Mouse (Mus musculus) megakaryocyte, adult 5-6 weeks (primary cell): ENCODE results near the gene Frem2. TPM values are rescaled to one million over a fixed set of nuclear protein-coding genes. Genes with fewer than 3 reads are reported as not detected.

Experiments used
- ATAC-seq: 2 replicates; pipeline ENCODE4 v1.8.0; 2016; ENCODE audit warnings: mild to moderate bottlenecking, inconsistent platforms; ENCODE audit not compliant: poor library complexity, severe bottlenecking
- total RNA-seq, 2 experiments: library from RNA; stranded (forward) in 1 of 2; stranded (reverse) in 1 of 2; fragments of 153-499, 151-499 nt in 1 of 2; fragments of 221-1000, 200-1000 nt in 1 of 2; gene quantifications; 2 replicates each; pipeline versions ENCODE4 v1.2.3 to v1.2.4; 2015 to 2017

Frem2 gene
- total RNA-seq, 2 experiments from 2014 or later = not detected

DNA sequence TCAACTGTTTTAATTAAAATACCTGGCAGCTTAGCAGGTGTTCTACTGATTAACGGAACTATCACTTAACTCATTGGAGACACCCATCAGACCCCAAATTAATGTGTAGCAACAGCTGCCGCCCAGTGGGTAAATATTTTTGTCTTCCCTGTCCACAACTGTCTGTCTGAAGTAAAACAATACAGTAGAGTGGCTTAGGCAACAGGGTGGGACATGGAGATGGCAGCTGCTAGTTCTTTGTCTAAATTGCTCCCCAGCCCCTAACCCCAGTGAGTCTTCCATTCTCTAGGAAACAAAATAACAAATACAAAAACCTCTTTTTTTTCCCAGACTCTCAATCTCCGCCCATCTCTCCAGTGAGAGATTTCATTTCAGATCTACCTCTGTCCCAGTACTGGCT is 36.2 kb downstream of the Frem2 start:
- ATAC-seq = no peak

GRCm38 (mm10) chr3:53620355-53620754 is 36.8 kb downstream of the Frem2 start:
- no peak for ATAC-seq

DNA sequence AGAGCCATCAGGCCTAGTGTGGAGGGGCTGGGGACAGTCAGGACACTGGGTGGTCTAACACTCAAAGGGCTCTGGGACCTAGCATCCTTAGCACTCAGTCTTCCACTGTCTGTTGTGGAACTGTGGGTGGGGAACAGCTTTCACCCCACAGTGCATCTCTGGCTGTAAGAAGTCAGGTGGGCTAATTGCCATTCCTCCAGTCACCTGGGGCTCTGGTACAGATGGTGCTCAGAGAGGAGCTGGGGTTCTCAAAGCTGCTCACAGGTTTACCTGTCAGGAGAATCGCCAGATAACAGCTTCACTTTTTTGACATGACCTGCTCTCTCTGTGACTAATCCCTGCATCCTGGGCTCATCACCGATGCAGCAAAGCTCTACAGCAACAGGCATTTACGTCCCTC is 46.0 kb downstream of the Frem2 start:
- ATAC-seq = no peak

DNA sequence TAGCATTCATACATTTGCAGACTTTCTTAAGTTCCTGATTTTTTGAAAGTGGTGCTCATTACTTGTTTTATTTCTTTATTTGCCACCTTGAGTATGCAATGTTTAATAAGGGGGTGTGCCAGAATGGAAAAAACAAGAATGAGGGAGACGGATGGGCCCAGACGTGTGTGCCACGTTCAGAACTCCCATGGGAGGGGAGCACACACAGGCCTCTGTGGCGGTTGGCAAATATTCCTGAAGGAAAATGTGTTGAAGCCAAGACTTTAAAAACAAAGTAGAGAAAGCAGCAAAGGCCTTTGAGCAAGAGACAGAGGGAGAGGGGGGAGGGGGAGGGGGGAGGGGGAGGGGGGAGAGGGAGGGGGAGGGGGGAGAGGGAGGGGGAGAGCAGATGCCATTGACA is 47.3 kb downstream of the Frem2 start:
- no peak for ATAC-seq

DNA sequence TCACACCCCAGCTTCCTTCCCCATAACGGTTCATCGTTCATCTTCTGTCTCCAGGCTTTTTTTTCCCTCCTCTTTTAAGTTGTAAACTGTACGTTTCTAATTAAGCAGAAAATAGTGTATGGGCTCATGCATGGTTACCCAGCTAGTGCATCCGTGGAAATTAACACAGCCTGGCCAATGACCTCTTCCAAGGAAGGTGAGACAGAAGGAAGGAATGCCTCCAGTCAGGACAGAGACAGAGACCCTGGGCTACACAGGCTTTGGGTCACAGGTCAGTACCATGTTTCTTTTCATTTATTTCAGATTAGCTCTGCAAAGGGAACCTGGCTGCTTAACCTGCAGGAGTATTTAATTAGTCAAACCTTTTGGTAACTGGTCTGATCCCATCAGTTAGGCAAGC is 57.0 kb downstream of the Frem2 start:
- no peak for ATAC-seq

DNA sequence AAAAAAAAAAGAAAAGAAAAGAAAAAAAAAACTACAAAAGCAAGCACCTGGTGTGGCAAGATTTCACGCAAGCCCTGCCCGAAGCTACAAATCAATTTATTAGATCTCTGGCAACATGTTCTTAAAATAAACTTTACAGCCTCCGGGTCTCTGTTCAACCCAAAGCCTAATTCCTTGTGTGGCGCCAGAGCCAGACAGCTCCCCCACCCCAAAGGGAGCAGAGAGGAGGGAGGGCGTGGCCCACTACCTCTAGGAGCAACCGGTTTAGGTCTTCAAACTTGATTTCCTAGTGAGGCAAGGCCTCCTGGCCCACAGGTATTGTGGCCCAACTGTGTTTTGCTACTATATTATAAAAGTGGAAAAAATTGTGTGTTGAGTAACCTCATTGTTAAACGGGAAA is 57.8 kb downstream of the Frem2 start:
- ATAC-seq = no peak

DNA sequence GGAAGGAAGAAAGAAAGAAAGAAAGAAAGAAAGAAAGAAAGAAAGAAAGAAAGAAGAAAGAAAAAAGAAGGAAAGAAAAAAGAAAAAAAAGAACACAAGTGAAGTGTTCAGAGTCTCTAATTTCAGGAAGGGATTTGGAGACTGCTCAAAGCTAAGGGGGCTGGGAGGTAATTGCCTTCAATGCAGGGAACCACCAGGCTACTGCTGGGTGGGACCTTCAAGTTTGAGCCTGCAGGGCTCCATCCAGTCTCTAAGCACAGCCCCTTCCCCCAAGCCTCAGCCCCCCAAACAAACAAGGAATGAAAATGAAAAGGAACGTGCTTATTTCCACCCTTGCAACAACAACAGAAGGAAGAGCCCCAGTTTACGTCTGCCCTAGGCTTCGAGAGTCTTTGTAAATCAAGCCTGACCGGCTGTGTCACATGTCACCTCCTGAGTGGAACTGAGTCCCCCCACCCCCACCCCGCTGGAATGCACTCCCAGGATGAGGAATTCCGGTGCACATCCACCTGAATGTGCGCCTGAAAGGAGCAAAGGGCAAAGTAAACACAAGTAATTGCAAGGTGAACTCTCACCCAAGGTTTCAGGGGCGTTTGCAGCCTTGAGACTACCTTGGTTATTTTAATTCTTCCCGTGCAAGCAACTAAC is 58.9 kb downstream of the Frem2 start:
- no peak for ATAC-seq

- ATAC-seq = no peak
Observed at GRCm38 (mm10) chr3:53594471-53594870, 62.7 kb downstream of the Frem2 start.

- no peak for ATAC-seq
Observed at GRCm38 (mm10) chr3:53593718-53594117, 63.4 kb downstream of the Frem2 start.

DNA sequence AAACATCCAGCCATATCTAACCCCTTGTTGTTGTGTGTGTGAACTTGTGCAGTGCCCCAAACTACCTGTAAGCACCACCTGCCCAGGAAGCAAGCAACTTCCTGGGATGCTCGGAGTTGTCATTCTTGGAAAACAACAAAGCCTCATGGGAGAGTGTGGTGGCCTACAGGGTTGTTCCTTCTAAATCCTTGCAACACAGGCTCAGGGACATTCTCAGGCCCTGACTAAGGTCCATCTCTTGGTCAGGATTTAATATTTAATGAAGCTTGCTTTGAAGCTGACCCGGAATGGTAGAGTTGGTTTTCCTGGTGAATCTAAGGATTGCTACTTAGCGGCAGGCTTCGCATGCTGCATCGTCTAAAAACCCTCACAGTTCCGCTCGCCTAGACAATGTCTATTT is 65.1 kb downstream of the Frem2 start:
- ATAC-seq = no peak

DNA sequence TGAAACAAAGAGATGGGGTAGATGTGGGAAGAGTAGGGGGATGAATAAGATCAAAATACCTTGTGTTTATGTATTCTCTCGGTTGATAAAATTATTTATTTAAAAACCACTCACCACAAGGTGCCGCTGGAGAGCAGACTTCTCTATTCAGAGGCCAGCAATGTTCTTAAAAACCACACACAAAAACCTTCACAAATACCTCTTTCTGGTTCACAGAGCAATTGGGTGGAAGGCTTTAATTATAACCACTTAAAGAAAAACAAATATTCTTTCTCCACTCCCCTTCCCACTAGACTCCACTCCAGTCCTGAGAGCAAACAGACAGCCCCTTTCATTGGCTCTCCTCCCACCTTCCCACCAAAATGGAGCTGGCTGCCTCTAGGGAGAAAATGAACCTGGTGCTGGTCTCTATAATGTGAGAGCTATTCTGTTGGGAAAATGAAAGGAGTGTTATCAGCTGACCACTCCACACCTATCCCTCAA is 67.0 kb downstream of the Frem2 start:
- ATAC-seq = no peak

DNA sequence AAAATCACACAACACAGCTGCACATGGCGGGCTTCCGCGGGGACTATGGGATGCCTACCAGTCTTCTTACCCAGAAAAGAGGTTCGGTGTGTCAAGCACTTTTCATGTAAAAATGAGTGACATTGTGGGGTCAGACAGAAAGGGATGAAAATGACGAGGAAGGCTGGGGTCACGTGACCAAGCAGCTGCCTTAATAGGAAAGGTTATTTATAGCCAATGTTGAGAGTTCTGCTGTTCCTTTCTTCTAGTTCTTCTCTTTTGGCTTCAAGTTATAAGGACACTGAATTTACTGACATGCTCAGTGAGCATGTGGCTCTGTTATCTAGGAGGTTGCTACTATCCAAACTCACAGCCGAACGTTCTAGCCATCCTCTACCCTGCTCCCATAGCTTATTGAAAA is 73.9 kb downstream of the Frem2 start:
- no peak for ATAC-seq

DNA sequence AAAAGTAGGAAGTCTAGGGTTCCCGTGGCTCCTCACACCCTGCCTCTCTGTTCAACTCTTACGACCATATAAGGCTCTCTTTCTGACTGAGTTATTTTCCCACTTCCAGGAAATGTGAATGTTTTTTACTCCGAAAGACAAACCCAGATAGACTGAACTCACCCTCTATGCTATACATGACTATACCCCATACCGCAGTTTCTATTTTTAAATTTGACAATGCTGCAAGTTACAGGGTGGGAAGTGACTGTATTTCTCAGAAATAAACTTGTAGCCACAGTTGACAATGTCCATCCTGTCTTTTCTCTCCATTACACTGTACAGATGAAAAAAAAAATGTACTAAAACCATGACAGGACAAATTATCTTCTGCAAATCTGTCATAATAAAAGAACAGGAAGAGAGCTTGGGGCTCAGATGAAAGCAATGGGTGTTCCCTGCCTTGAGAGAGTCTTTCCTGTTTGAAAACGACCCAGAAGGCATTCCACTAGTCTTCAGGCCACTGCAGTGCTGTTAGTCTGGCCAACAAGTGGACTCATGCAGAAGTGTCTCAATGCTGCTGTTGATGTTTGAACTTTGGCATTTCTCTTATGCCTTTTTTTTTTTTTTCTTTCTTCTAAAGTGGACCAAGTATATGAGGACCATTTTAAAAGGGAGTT is 76.4 kb downstream of the Frem2 start:
- no peak for ATAC-seq

DNA sequence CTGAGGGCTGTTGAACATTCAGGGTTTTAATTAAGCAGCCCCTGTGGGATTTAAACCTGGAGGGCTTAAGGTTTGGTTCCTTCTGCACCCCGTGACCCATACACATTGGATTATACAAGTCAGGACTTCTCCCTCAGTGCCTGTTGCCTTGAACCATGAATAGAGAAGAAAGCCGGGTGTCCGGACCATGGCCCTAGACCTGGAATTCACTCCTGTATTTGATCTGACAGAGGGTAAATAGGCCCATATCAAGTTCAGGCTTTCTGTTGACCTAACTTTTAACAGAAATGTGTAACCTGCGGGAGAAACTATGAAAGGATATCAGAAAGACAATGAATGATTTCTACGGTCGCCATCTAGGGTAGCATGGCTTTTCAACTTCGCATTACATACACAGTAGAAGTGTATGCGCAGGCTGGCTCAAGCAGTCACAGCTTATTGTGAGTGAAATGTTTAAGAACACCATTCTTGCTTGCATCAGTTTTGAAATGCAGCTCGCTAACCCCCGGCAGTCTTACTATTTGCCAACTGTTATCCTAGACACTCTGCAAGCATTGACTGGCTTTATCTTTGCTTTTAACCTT is 77.9 kb downstream of the Frem2 start:
- ATAC-seq = no peak

DNA sequence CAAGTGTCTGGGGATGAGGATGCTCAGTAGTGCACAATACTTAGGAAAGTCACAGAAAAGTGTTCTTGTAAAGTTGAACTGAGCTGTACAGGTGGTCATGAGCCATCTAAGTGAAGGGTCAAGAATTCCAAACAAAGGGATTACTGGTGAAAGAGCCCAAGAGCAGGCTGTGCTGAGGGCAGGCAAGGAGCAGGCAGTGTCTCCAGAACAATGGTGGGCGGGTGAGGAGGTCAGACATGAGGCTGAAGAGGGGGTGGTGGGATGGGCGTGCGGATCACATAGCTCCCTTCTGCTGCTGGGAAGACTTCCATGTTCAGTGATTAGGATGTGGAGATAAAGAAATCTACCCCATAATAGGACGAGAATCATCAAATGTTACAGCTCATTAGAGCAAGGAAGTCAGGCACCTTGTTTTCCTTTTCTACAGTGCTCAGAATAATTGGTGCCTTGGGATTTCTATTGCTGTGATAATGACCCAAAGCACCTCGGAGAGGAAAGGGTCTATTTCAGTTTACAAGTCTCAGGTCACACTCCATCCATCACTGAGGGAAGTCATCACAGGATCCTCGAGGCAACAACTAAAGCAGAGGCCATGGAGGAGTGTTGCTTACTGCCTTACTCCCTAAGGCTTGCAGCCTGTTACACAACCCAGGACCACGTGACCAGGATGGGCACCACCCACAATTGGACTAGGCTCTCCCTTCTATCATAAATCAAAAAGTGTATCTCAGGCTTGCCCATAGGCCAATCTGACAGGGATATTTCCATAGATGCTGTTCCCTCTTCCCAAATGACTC is 80.6 kb downstream of the Frem2 start:
- ATAC-seq = no peak

DNA sequence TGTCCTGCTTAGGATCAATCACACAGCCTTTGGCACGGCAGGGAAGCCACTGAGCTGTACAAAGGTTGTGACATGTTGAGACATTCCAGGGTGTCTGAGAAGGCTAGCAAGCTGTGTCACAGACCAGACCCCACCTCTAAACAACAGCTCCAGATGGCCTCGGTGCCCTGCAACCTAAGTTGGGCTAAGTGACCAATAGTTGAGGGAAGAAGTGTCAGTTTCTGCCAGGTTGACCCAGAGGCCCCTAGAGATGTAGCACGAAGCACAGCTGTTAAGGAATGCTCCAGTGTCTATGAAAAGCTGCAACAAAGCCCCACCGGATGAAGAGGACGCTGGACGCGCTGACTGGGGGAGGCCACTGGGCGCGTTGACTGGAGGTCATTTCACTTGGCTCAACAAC is 83.0 kb downstream of the Frem2 start:
- no peak for ATAC-seq

GRCm38 (mm10) chr3:53571663-53572062 is 85.5 kb downstream of the Frem2 start:
- ATAC-seq = no peak

- no peak for ATAC-seq
Observed at GRCm38 (mm10) chr3:53564521-53564920, 92.6 kb downstream of the Frem2 start.

DNA sequence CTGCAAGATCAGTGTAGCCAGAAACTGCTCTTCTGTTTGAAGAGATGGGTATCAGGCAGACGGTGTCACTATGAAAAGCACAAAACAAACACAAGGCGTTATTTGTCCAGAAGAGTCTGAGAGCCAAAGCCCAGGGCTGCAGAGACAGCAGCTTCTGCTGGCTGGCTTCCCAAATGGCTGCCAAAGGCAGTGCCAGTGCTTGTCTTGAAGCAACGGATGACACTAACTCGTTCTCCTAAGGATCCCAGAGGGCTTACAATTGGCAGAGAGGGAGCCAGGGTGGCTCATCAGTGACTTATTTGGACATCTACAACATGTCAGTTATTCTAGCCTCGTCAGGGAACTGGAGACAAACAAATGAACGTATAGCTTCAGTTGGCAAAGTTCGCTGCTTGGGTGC is 93.4 kb downstream of the Frem2 start:
- ATAC-seq = no peak

DNA sequence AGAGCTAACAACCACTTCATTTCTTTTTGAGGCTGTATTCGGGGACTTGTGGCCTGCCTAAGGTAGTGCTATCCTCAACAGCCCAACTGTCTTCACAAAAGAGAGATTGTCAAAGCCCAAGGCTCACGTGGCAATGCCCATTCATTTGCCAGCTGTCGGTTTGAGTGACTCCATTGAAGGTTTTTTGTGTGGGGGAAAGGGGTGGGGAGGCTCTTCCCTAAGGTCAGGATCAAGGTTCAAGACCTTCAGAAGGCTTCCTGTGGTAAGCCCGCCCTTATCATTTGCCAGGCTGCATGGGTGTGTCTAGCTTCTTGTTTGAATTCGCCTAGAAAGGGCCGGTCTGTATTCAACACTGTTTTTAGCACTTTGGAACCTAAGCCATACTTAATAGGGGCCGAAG is 95.3 kb downstream of the Frem2 start:
- ATAC-seq = no peak

- ATAC-seq = no peak
Observed at GRCm38 (mm10) chr3:53559056-53559455, 98.1 kb downstream of the Frem2 start.

DNA sequence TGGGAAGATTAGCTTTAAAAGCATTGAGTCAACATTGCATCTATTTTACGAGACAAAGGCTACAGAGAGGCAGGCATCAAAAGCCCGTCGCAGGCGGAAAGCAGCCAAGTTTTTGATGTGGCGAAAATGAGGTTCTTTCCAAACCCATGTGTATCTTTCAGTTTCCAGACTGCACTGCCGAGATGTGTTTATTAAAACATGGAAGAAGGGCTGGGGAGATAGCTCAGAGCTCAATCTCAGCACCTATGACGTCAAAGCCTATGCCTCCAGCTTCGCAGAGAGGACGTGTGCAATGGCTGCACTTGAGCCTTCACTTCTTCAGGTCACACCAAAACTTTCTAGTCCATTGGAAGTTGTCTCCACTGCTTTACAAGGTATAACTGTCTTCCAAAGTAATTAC is 98.9 kb downstream of the Frem2 start:
- ATAC-seq = no peak
